Mouse (Mus musculus): Measurements from ENCODE around the gene Asprv1. TPM values are rescaled to one million over a fixed set of nuclear protein-coding genes. Genes with fewer than 3 reads are reported as not detected.

Asprv1 gene
- polyA plus RNA-seq (2015; fragmentation: Nextera tagmentation; extraction: Ambion mirVana) = 45.2 and 54.4 TPM in 2 replicates

DNA sequence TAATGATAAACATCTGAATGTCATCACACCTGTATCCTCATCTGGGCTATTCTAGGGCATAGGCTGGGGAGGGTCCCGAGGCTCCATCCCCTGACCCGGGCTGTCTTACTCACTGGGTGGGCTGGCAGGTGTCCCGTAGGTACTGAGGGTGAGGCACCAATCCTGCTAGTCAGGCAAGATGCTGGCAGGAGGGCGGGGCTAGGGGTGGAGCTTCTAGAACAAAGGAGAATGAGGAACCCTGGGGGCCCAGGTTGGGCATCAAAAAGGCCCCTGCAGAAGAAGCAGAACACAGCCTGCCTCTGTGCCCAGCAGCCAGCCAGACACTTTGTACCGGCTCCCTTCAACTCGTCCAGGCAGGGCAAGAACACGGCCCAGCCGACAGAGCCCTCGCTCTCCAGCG, at the start of gene Asprv1:
Gene Asprv1, plus strand, starts transcription at position 219 of the 400 bp plus-strand sequence.

DNA sequence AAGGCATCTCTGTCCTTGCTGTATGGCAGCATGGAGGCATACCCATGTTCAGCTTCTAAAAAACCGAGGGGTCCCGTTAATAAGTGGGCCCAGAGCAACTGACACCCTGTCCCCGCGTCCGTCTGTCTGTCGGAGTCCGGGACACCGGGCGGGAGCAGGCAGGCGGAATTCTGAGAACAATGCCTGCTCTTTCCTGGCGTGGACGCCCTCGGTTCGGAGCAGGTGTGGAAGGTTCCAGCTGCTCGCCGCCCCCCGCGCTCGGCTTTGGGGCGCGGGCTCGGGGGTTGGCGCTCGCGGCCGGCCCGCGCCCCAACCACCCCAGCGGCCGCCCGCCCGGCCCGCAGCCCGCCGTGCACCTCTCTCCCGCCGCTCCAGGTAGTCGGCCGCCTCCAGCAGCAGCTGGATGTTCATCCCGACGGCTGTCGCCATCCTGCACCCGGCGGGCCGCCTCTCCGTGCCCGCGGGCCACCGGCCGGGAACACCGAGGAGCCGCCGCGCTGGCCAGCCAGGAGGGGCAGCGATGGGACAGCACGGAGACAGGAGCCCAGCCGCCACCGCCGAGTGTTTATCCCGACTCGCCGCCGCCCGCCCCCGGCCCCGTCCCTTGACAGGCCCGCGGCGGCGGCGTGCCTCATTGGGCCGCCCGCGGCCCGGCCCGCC, 40.7 kb downstream of the Asprv1 start, which contains the start of gene Mxd1:
Gene Mxd1, minus strand, starts transcription at position 582 of the 660 bp plus-strand sequence.

Other genes starting within 250 kb of the Asprv1 start
- 27.9 and 33.2 TPM in 2 replicates for gene Pcyox1, start 231.0 kb upstream of the Asprv1 start, polyA plus RNA-seq (2015; fragmentation: Nextera tagmentation; extraction: Ambion mirVana)
- gene Tia1, start 223.9 kb upstream of the Asprv1 start, polyA plus RNA-seq (2015; fragmentation: Nextera tagmentation; extraction: Ambion mirVana) = 42.8 and 55.1 TPM in 2 replicates
- not detected in 2 replicates for gene Gm44790, start 201.5 kb upstream of the Asprv1 start, polyA plus RNA-seq (2015; fragmentation: Nextera tagmentation; extraction: Ambion mirVana)
- gene C87436, start 189.8 kb upstream of the Asprv1 start, polyA plus RNA-seq (2015; fragmentation: Nextera tagmentation; extraction: Ambion mirVana) = 17.3 and 21.0 TPM in 2 replicates
- 271 and 280 TPM in 2 replicates for gene Pcbp1, start 101.8 kb upstream of the Asprv1 start, polyA plus RNA-seq (2015; fragmentation: Nextera tagmentation; extraction: Ambion mirVana)
- 46.8 and 47.6 TPM in 2 replicates for gene Mxd1, start 41.0 kb downstream of the Asprv1 start, polyA plus RNA-seq (2015; fragmentation: Nextera tagmentation; extraction: Ambion mirVana)
- 76.2 and 81.8 TPM in 2 replicates for gene Snrnp27, start 56.4 kb downstream of the Asprv1 start, polyA plus RNA-seq (2015; fragmentation: Nextera tagmentation; extraction: Ambion mirVana)
- gene Gmcl1, start 105.2 kb downstream of the Asprv1 start, polyA plus RNA-seq (2015; fragmentation: Nextera tagmentation; extraction: Ambion mirVana) = 10.3 and 11.2 TPM in 2 replicates
- 8.9 and 11.3 TPM in 2 replicates for gene Anxa4, start 165.4 kb downstream of the Asprv1 start, polyA plus RNA-seq (2015; fragmentation: Nextera tagmentation; extraction: Ambion mirVana)
- gene Aak1, start 221.4 kb downstream of the Asprv1 start, polyA plus RNA-seq (2015; fragmentation: Nextera tagmentation; extraction: Ambion mirVana) = 4.6 and 4.8 TPM in 2 replicates